Mouse (Mus musculus): Measurements from ENCODE around the gene Nlrp4f. TPM values are rescaled to one million over a fixed set of nuclear protein-coding genes. Genes with fewer than 3 reads are reported as not detected.

Nlrp4f gene
- polyA plus RNA-seq, 1 experiment: not detected

DNA sequence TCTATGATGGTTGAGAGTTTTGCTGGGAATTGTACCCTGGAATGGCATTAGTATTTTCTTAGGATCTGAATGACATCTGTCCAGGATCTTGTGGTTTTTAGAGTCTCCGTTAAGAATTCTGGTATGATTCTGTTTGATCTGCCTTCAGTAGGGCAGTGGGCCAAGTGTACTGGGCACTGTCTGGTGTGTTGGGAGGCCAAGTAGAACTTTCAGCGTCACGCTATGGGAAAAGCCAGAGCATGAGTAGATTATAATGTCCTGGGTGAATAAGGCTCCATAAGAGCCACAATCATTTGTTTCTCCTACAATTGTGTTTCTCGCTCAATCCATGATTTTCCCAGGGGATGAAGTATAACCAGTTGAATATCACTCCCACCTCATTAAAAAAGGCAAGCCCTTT, 68.0 kb downstream of the Nlrp4f start, which contains the start of gene Olfr465-ps1:
TSS of gene Olfr465-ps1 (plus strand) at position 301 of the 400 bp plus-strand sequence.
- Histone ChIP-seq H3K4me3 (ENCODE audit: low read depth, low read length) (no peak within 1 kb of the TSS), H3K36me3 (ENCODE audit: control insufficient read depth, insufficient read depth, low read length) (no peaks in the 10 kb centered on the region), H3K4me1 (ENCODE audit: control insufficient read depth, insufficient read depth, insufficient read length, low read length) (no peaks in the 10 kb centered on the region), H3K27ac (ENCODE audit: insufficient read depth, low read depth, low read length) (no peak within 1 kb of the TSS), H3K27me3 (ENCODE audit: control insufficient read depth, insufficient read depth, low read length) (no peaks in the 10 kb centered on the region)
- WGBS: 80% methylated on average over 4 of the region's 4 CpGs
- TF ChIP-seq POLR2A (IDR thresholded peaks at IDR 0.05; ENCODE audit: low read depth, low read length) (no peak), CTCF (IDR thresholded peaks at IDR 0.05; ENCODE audit: extremely low read depth, insufficient read length, insufficient replicate concordance, low read depth, low read length) (no peak)

Other genes starting within 250 kb of the Nlrp4f start
- not detected in 2 replicates for gene Spata31d1c, start 172.9 kb downstream of the Nlrp4f start, polyA plus RNA-seq (2012; rRNA removed)
- gene Prss47, start 153.2 kb downstream of the Nlrp4f start, polyA plus RNA-seq (2012; rRNA removed): not detected in 2 replicates
- 9.7 and 17.1 TPM in 2 replicates for gene Mfsd14b, start 93.0 kb downstream of the Nlrp4f start, polyA plus RNA-seq (2012; rRNA removed)
- not detected in 2 replicates for gene Olfr465-ps1, start 67.9 kb downstream of the Nlrp4f start, polyA plus RNA-seq (2012; rRNA removed)
- gene Olfr466, start 55.7 kb downstream of the Nlrp4f start, polyA plus RNA-seq (2012; rRNA removed): not detected in 2 replicates
- not detected in 2 replicates for gene Gm10775, start 53.6 kb upstream of the Nlrp4f start, polyA plus RNA-seq (2012; rRNA removed)
- gene Zfp369, start 72.8 kb upstream of the Nlrp4f start, polyA plus RNA-seq (2012; rRNA removed): 2.5 and 6.9 TPM in 2 replicates